Mouse (Mus musculus) hindbrain, embryonic 12.5 days (tissue): ENCODE data around the gene Smpd4. TPM values are rescaled to one million over a fixed set of nuclear protein-coding genes. Genes with fewer than 3 reads are reported as not detected.

Experiments used
- ATAC-seq: fragments of 200-750 bp; cut with Nextera tagmentation; 2 replicates; pipeline ENCODE4 v1.8.0; 2017; ENCODE audit warnings: moderate TSS enrichment; ENCODE audit not compliant: low FRiP score
- H3K27ac ChIP-seq: fragments of 300-500 bp; sonication (generic); 2 replicates; pipeline ENCODE4 v1.5.1; 2016; ENCODE audit warnings: mild to moderate bottlenecking
- H3K27me3 ChIP-seq: fragments of 300-500 bp; sonication (generic); 2 replicates; pipeline ENCODE4 v1.6.1; 2016; ENCODE audit warnings: mild to moderate bottlenecking
- H3K36me3 ChIP-seq: fragments of 300-500 bp; sonication (generic); 2 replicates; pipeline ENCODE4 v1.6.1; 2016; ENCODE audit warnings: mild to moderate bottlenecking
- H3K4me1 ChIP-seq: fragments of 300-500 bp; sonication (generic); 2 replicates; pipeline ENCODE4 v1.6.1; 2016
- H3K4me2 ChIP-seq: fragments of 300-500 bp; sonication (generic); replicated peaks from 2 replicates; pipeline ENCODE4 v1.6.1; 2016; ENCODE audit warnings: mild to moderate bottlenecking
- H3K4me3 ChIP-seq: fragments of 300-500 bp; sonication (generic); 2 replicates; pipeline ENCODE4 v1.5.1; 2016; ENCODE audit warnings: mild to moderate bottlenecking
- H3K9ac ChIP-seq: fragments of 300-500 bp; sonication (generic); 2 replicates; pipeline ENCODE4 v1.6.1; 2016; ENCODE audit warnings: mild to moderate bottlenecking, moderate library complexity
- H3K9me3 ChIP-seq: fragments of 300-500 bp; sonication (generic); replicated peaks from 2 replicates; pipeline ENCODE4 v1.6.1; 2016; ENCODE audit warnings: mild to moderate bottlenecking
- WGBS: fragments of 180-500 bp; shearing (Covaris S2); methylation state at CpG from one replicate; pipeline ENCODE4 v1.1.7; 2016; 5-methylcytosine and 5-hydroxymethylcytosine counted together
- polyA plus RNA-seq: library from polyadenylated mRNA; unstranded; fragments of >200 nt; fragmentation: Nextera tagmentation; extraction: Ambion mirVana; gene quantifications from 2 replicates; pipeline ENCODE4 v1.2.1, GENCODE M21; 2016

The Smpd4 gene
- polyA plus RNA-seq, 1 experiment from 2014 or later, result 37.0 TPM

DNA sequence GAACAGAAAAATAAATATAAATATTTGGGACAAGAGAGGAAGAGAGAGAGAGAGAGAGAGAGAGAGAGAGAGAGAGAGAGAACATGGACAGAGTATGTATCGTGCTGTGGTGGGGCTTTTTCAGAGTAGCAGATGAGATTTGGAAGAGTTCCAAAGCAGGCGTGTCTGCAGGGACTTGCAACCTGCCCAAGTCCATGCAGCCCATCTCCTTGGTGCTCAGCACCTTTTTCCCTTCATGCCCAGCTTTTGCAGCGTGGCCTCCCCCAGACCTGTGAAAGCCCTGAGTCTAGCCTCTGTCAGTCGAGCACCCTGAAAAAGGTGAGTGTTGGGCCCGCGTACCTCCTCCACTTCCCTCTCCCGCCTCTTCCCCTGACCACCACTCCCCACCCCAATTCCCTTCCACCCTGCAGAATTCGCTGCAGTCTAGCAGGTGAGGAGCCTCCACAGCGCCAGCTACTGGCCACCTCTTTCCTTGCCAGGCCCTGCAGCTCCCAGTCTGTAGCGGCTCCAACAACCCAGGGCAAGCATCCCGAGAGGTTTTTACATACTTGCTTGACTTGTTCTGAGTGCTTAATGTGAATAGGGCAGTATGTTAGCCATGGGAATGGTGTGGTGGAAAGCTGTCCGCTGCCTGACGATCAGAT lies 1.1 kb upstream of the Smpd4 start:
- WGBS, result 14% methylated on average over 13 of the region's 13 CpGs
- H3K27ac ChIP-seq, result no peak overlapping the region
- peaks cover 9% of the 10 kb centered on the region for H3K4me1 ChIP-seq

DNA sequence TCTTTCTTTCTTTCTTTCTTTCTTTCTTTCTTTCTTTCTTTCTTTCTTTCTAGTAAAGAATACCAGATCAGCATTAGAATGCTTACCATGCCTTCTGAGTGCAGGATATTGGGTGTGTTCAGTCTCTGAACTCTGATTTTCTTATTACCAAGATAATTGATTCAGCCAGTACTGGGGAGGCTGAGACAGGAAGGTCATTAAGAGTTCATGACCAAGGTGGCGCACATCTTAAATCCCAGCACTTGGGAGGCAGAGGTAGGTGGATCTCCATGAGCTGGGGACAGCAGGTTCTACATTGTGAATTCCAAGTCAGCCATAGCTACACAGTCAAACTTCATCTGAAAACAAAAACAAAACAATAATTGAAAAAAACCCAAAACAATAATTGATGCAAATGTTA lies 2.8 kb downstream of the Smpd4 start:
- H3K4me3 ChIP-seq, result no peak overlapping the region
- H3K9me3 ChIP-seq, result no peaks in the 10 kb centered on the region
- no peak overlapping the region for H3K4me2 ChIP-seq
- H3K27me3 ChIP-seq, result no peaks in the 10 kb centered on the region; the same call in 1 of the 2 replicates
- peaks cover 29% of the 10 kb centered on the region for H3K36me3 ChIP-seq
- H3K9ac ChIP-seq, result no peak overlapping the region
- no peak overlapping the region for H3K27ac ChIP-seq
- 90% methylated on average over 1 of the region's 1 CpGs for WGBS
- peaks cover 9% of the 10 kb centered on the region for H3K4me1 ChIP-seq
- no peak for ATAC-seq

More for the DNA sequence above, 1.1 kb upstream of the Smpd4 start:
- no peak overlapping the region for H3K9ac ChIP-seq
- no peaks in the 10 kb centered on the region for H3K9me3 ChIP-seq
- H3K36me3 ChIP-seq, result peaks cover 4% of the 10 kb centered on the region; the same call in 1 of the 2 replicates
- H3K27me3 ChIP-seq, result no peaks in the 10 kb centered on the region; the same call in 1 of the 2 replicates
- no peak; the same call in 1 of the 2 replicates for ATAC-seq
- no peak overlapping the region for H3K4me3 ChIP-seq
- H3K4me2 ChIP-seq, result no peak overlapping the region

DNA sequence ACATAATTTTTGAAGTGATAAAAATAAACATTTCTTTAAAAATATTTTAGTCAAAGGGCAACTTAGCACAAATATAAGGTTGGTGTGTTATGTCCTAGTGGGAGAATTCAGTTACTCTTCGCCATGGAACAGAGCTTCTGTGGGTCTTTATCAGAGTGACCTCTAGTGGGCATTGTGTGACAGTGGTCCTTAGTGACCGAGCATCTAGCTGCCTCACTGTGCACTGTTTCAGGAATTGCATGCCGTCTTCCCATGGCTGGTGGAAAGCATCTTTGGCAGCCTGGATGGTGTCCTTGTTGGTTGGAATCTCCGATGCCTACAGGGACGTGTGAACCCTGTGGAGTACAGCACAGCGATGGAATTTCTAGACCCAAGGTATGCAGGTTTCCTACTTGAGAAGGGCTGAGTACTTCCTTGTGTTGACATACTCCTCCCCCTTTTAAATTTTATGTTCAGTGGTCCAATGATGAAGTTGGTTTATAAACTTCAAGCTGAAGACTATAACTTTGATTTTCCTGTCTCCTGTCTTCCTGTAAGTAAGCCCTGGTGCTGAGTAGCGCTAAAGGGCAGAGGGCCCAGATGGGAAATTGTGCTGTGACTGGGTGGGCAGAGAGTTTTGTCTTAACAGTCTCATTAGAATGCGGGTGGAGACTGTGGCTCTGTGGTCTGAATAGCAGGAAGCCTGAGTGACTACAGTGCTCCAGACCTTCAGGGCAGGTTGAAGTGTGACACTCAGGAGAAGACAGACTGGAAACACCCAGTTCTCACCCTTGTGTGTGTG lies 6.5 kb downstream of the Smpd4 start:
- Histone ChIP-seq H3K4me2 (no peak overlapping the region), H3K9ac (no peak overlapping the region), H3K9me3 (no peaks in the 10 kb centered on the region), H3K4me1 (no peaks in the 10 kb centered on the region), H3K4me3 (no peak overlapping the region), H3K36me3 (peaks cover 63% of the 10 kb centered on the region), H3K27me3 (no peaks in the 10 kb centered on the region), H3K27ac (no peak overlapping the region)
- WGBS, result 73% methylated on average over 8 of the region's 8 CpGs
- ATAC-seq, result no peak

DNA sequence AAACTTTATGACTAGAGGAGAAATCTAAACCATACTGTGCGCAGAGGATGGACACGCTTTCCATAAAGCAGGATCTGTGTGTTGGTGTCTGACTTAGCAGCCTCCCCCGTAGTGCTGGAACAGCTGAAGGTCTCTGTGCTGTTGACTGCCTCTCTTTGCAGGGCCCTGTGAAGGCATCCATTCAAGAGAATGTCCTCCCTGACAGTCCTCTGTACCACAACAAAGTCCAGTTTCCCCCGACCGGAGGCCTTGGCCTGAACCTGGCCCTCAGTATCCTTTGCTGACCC lies 7.1 kb downstream of the Smpd4 start:
- WGBS, result 96% methylated on average over 5 of the region's 5 CpGs
- H3K4me2 ChIP-seq, result no peak overlapping the region
- H3K4me1 ChIP-seq, result no peaks in the 10 kb centered on the region
- no peak overlapping the region for H3K27ac ChIP-seq
- peaks cover 65% of the 10 kb centered on the region for H3K36me3 ChIP-seq
- H3K4me3 ChIP-seq, result no peak overlapping the region
- no peak for ATAC-seq
- H3K9ac ChIP-seq, result no peak overlapping the region
- H3K27me3 ChIP-seq, result no peaks in the 10 kb centered on the region
- no peaks in the 10 kb centered on the region for H3K9me3 ChIP-seq

DNA sequence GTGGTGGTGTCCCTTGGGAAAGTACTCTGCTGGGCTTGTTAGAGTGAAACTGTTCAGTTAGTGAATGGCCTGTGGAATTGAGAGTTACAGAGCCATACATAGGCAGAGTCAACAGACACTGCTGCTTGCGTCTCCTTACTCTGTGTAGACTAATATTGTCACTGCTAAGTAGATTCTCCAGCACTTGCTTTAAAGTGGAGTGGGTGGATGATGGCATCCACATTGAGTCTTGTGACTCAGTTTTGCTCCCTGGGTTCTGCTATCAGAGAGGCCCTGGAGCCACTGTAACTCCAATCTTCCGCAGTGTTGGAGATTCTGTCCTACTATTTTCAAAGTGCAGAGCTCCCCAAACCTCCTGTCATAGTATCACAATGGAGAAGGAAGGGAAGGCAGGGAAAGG lies 13.4 kb downstream of the Smpd4 start:
- H3K9ac ChIP-seq, result no peak overlapping the region
- H3K27me3 ChIP-seq, result no peaks in the 10 kb centered on the region
- H3K4me3 ChIP-seq, result no peak overlapping the region
- H3K27ac ChIP-seq, result no peak overlapping the region
- ATAC-seq, result no peak
- WGBS, result 95% methylated on average over 2 of the region's 2 CpGs
- no peaks in the 10 kb centered on the region for H3K4me1 ChIP-seq
- no peak overlapping the region for H3K4me2 ChIP-seq
- H3K9me3 ChIP-seq, result no peaks in the 10 kb centered on the region
- H3K36me3 ChIP-seq, result peaks cover 60% of the 10 kb centered on the region

DNA sequence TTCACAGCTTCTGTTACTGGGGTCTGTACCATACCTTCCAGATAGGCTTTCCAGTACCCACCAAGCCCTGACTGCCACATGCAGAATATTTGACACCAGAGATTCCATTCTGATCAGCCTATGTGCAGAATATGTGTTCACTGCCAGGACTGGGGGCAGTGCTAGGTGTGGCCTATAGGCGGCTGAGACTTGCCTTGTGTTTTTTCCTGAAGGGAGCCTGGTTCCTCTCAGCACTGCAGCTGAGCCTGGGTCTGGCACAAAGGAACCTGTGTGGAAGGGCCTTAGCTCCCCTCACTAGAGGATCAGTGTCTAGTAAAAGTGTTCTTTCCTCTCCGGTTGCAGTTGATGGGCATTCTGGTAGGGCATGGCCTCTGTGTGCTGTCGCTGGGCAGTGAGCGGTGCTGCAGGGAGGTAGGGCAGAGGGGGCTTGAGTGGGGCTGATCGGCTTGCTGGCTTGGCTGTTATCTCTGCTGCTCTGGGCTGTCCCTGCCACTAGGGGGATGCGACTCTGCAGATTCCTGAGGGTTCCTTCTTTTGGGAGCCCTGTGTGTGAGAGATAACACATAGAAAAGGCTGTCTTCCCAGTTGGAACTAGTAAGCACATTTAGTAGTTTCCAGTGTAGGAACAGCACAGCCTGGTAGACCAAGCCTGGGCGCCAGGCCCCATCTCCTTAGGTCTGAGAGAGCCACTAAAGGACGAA lies 14.5 kb downstream of the Smpd4 start:
- 78% methylated on average over 8 of the region's 8 CpGs for WGBS
- H3K9ac ChIP-seq, result no peak overlapping the region
- no peak overlapping the region for H3K4me2 ChIP-seq
- H3K4me1 ChIP-seq, result no peaks in the 10 kb centered on the region
- H3K27me3 ChIP-seq, result no peaks in the 10 kb centered on the region
- H3K36me3 ChIP-seq, result peaks cover 60% of the 10 kb centered on the region
- H3K9me3 ChIP-seq, result no peaks in the 10 kb centered on the region
- ATAC-seq, result no peak
- H3K4me3 ChIP-seq, result no peak overlapping the region
- H3K27ac ChIP-seq, result no peak overlapping the region

DNA sequence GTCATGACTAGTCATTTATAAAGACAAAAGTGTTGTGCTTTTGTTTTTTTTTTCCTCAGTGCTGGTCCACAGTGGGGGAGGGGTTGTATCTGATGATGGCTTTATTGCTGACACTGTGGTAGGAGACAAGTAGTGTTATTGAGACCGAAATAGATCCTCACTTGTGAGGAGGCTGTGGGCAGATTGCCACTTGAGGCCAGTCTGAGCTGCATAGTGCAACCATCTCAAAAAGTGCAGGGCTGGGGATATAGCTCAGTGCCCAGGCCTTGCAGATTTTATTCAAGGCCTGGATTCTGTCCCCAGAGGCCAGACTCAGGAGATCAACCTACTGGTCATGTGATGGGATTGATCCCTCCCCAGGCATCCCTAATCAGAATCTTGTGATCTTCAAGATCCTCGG lies 17.8 kb downstream of the Smpd4 start:
- no peak overlapping the region for H3K4me3 ChIP-seq
- no peak overlapping the region for H3K9ac ChIP-seq
- no peak for ATAC-seq
- WGBS, result 85% methylated on average over 2 of the region's 2 CpGs
- H3K9me3 ChIP-seq, result no peaks in the 10 kb centered on the region
- H3K4me1 ChIP-seq, result no peaks in the 10 kb centered on the region
- peaks cover 64% of the 10 kb centered on the region for H3K36me3 ChIP-seq
- H3K27ac ChIP-seq, result no peak overlapping the region
- H3K27me3 ChIP-seq, result no peaks in the 10 kb centered on the region
- H3K4me2 ChIP-seq, result no peak overlapping the region

DNA sequence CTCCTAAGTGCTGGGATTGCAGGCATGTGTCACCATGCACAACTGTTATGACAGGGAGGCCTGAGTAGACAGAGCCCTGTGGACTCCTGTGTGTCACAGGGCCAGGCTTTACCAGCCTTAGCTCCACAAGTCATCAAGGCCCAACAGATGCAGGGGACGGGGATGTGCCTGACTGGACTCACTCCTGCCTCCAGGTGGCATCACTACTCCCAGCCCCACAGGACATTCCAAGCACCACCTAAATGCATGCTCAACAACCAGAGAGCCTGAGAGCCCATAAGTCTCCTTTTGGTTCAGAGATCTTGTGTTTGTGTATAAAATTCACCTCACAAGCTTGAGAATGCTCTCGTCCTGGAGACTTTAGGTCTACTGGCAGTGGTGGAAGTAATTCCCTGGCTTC lies 18.5 kb downstream of the Smpd4 start:
- ATAC-seq, result no peak
- Histone ChIP-seq H3K36me3 (peaks cover 64% of the 10 kb centered on the region), H3K4me1 (no peaks in the 10 kb centered on the region), H3K27ac (no peak overlapping the region), H3K9me3 (no peaks in the 10 kb centered on the region), H3K4me2 (no peak overlapping the region), H3K4me3 (no peak overlapping the region), H3K27me3 (no peaks in the 10 kb centered on the region), H3K9ac (no peak overlapping the region)
- WGBS, result 79% methylated on average over 2 of the region's 2 CpGs

DNA sequence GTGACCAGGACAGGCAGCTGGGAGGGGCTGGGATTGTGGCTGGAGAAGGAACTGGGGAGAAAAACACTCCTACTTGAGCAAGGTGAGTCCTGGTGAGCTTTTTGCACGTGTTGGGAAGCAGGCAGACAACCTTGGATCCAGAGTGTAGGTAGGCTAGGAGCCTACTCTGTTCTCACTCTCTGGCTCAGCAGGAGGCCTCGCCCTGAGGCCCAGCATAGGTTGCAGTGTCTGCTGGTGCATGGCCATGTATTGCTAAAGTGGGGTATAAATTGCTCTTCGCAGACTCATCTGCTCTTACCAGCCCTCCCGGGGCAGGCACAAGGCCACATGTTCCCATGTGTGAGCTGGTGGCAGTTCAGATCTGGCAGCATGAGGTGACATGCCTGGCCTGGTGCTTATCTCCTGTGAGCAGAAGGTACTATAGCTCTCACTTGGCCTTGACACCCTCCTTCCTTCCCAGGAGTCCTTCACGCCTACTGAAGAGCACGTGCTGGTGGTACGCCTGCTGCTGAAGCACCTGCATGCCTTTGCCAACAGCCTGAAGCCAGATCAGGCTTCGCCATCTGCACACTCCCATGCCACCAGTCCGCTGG lies 19.0 kb downstream of the Smpd4 start:
- no peak for ATAC-seq
- no peak overlapping the region for H3K4me3 ChIP-seq
- no peaks in the 10 kb centered on the region for H3K9me3 ChIP-seq
- no peak overlapping the region for H3K4me2 ChIP-seq
- H3K27me3 ChIP-seq, result no peaks in the 10 kb centered on the region
- WGBS, result 87% methylated on average over 9 of the region's 9 CpGs
- no peak overlapping the region for H3K9ac ChIP-seq
- H3K27ac ChIP-seq, result no peak overlapping the region
- H3K36me3 ChIP-seq, result peaks cover 64% of the 10 kb centered on the region
- no peaks in the 10 kb centered on the region for H3K4me1 ChIP-seq

DNA sequence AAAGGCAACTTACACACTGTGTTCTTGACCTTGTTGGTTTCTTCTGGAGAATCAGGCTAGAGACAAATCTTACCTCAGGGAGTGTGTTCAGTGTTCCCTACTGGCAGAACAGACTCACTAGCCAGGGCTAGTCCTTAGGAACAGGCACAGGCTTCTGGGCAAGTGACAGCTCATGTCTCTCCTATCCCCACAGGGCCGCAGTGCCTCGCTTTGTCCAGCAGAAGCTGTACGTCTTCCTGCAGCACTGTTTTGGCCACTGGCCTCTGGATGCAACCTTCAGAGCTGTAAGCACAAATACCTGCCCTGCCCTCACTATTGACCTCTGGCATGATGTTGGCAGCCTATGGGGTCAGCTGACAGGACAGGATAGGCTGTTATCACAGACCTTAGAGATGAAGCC lies 19.9 kb downstream of the Smpd4 start:
- WGBS, result 93% methylated on average over 3 of the region's 3 CpGs
- Histone ChIP-seq H3K36me3 (peaks cover 65% of the 10 kb centered on the region), H3K27me3 (no peaks in the 10 kb centered on the region)

DNA sequence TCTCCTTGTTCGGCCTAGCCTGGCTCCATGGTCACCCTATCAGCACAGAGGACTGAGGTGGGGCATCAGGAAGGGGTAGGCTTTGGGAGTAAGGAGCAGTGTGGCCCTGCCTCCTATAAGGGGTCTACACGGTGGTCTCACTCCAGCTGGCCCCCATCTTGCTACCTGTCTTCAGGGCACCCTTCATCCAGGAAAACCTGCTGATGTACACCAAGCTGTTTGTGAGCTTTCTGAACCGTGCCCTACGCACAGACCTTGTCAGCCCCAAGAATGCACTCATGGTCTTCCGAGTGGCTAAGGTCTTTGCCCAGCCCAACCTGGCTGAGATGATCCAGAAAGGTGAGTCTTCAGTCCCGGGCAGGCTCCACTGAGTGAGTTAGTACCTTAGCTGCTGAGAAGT lies 20.8 kb downstream of the Smpd4 start:
- Histone ChIP-seq H3K9me3 (no peaks in the 10 kb centered on the region), H3K4me3 (no peak overlapping the region), H3K4me2 (no peak overlapping the region), H3K4me1 (no peaks in the 10 kb centered on the region), H3K36me3 (peaks cover 65% of the 10 kb centered on the region), H3K9ac (no peak overlapping the region), H3K27me3 (no peaks in the 10 kb centered on the region), H3K27ac (no peak overlapping the region)
- 93% methylated on average over 6 of the region's 6 CpGs for WGBS
- ATAC-seq, result no peak

More for the DNA sequence above, 19.9 kb downstream of the Smpd4 start:
- Histone ChIP-seq H3K9me3 (no peaks in the 10 kb centered on the region), H3K4me1 (no peaks in the 10 kb centered on the region), H3K4me3 (no peak overlapping the region), H3K4me2 (no peak overlapping the region), H3K27ac (no peak overlapping the region), H3K9ac (no peak overlapping the region)
- no peak for ATAC-seq

DNA sequence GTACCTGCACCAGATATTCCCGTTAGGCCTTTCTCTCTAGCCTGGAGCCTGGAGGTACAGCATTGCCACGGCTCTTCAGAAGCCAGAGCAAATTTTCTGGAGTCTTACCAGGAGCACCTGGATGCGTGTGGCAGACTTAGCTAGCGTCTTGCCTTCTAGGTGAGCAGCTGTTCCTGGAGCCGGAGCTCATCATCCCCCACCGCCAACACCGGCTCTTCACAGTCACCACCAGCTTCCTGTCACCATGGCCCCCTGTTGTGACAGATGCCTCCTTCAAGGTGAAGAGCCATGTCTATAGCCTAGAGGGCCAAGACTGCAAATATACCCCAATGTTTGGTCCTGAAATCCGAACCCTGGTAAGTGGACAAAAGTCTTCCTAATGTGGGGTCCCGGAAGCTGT lies 21.6 kb downstream of the Smpd4 start:
- H3K4me2 ChIP-seq, result no peak overlapping the region
- no peak overlapping the region for H3K9ac ChIP-seq
- no peak overlapping the region for H3K4me3 ChIP-seq
- WGBS, result 94% methylated on average over 9 of the region's 9 CpGs
- no peak overlapping the region for H3K27ac ChIP-seq
- H3K4me1 ChIP-seq, result no peaks in the 10 kb centered on the region
- no peaks in the 10 kb centered on the region for H3K27me3 ChIP-seq
- no peak for ATAC-seq
- no peaks in the 10 kb centered on the region for H3K9me3 ChIP-seq
- H3K36me3 ChIP-seq, result peaks cover 65% of the 10 kb centered on the region
